Mouse (Mus musculus): Measurements from ENCODE around the gene Pdpk1.

Pdpk1 gene

GRCm38 (mm10) chr17:24150824-24151223, at the start of gene Pdpk1:
Pdpk1 (minus strand) TSS chr17:24150924.
- no peak for DNase-seq (ENCODE audit: low read depth, low spot score)

- no peak for DNase-seq (ENCODE audit: low read depth, low spot score)
Measured at GRCm38 (mm10) chr17:24199741-24200140, 49.0 kb upstream of the Pdpk1 start.

GRCm38 (mm10) chr17:24199252-24199651, 48.5 kb upstream of the Pdpk1 start:
- no peak for DNase-seq (ENCODE audit: low read depth, low spot score)

- DNase-seq (ENCODE audit: low read depth, low spot score) = no peak
Measured at GRCm38 (mm10) chr17:24197032-24197824, 46.5 kb upstream of the Pdpk1 start.

GRCm38 (mm10) chr17:24195349-24195748, 44.6 kb upstream of the Pdpk1 start:
- DNase-seq (ENCODE audit: low read depth, low spot score) = no peak

- no peak for DNase-seq (ENCODE audit: low read depth, low spot score)
Measured at GRCm38 (mm10) chr17:24193769-24194168, 43.0 kb upstream of the Pdpk1 start.

- no peak for DNase-seq (ENCODE audit: low read depth, low spot score)
Measured at GRCm38 (mm10) chr17:24193268-24193667, 42.5 kb upstream of the Pdpk1 start.

- DNase-seq (ENCODE audit: low read depth, low spot score) = no peak
Measured at GRCm38 (mm10) chr17:24192848-24193247, 42.1 kb upstream of the Pdpk1 start.

- no peak for DNase-seq (ENCODE audit: low read depth, low spot score)
Measured at GRCm38 (mm10) chr17:24191481-24191880, 40.8 kb upstream of the Pdpk1 start.

- DNase-seq (ENCODE audit: low read depth, low spot score) = no peak
Measured at GRCm38 (mm10) chr17:24190934-24191333, 40.2 kb upstream of the Pdpk1 start.

GRCm38 (mm10) chr17:24174259-24174658, 23.5 kb upstream of the Pdpk1 start:
- DNase-seq (ENCODE audit: low read depth, low spot score) = no peak

- peak; percentile 73 for DNase-seq (ENCODE audit: low read depth, low spot score)
Measured at GRCm38 (mm10) chr17:24173423-24173822, 22.7 kb upstream of the Pdpk1 start.

GRCm38 (mm10) chr17:24171738-24172137, 21.0 kb upstream of the Pdpk1 start:
- no peak for DNase-seq (ENCODE audit: low read depth, low spot score)

- no peak for DNase-seq (ENCODE audit: low read depth, low spot score)
Measured at GRCm38 (mm10) chr17:24170729-24171128, 20.0 kb upstream of the Pdpk1 start.

- DNase-seq (ENCODE audit: low read depth, low spot score) = no peak
Measured at GRCm38 (mm10) chr17:24170125-24170524, 19.4 kb upstream of the Pdpk1 start.

- DNase-seq (ENCODE audit: low read depth, low spot score) = peak; percentile 95
Measured at GRCm38 (mm10) chr17:24169317-24170065, 18.8 kb upstream of the Pdpk1 start, which contains the start of gene Atp6v0c. Atp6v0c (minus strand) TSS chr17:24169702.

GRCm38 (mm10) chr17:24168590-24169277, 18.0 kb upstream of the Pdpk1 start:
- DNase-seq (ENCODE audit: low read depth, low spot score) = peak; percentile 62

- no peak for DNase-seq (ENCODE audit: low read depth, low spot score)
Measured at GRCm38 (mm10) chr17:24167891-24168505, 17.3 kb upstream of the Pdpk1 start.

- no peak for DNase-seq (ENCODE audit: low read depth, low spot score)
Measured at GRCm38 (mm10) chr17:24167120-24167519, 16.4 kb upstream of the Pdpk1 start.

- DNase-seq (ENCODE audit: low read depth, low spot score) = no peak
Measured at GRCm38 (mm10) chr17:24164566-24165259, 14.0 kb upstream of the Pdpk1 start.

Measured in c-Kit-negative CD71-positive TER-119-positive erythroid progenitor cells, embryonic 14.5 days (primary cell).